Mouse (Mus musculus): Measurements from ENCODE around the gene Olfr1229. TPM values are rescaled to one million over a fixed set of nuclear protein-coding genes. Genes with fewer than 3 reads are reported as not detected.

The Olfr1229 gene
- not detected for total RNA-seq (2021)
- long read RNA-seq, experiment 1 = 0 reads
- long read RNA-seq, experiment 2 = 0 reads

DNA sequence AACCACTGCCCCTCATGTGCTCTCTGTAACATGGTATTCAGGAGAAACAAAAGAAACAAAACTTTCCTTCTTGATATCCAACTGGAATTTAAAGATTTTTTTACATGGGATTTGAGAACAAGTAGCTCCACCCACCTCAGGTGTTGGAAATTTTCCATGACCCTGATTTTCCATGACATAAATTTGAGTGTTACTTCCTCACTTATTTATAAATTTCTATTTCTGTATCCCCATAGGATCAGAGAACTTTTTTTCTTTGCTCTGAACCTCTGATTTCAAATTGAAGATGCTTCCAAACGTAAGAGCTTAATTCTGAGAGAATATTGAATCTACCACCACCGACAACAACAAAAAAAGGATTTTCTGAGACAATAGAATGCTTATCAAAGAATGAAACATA is at the start of gene Olfr1229:
Gene Olfr1229, minus strand, starts transcription at position 101 of the 400 bp plus-strand sequence.
- DNase-seq (ENCODE audit: extremely low spot score in 1 of 2, low spot score in 2 of 2) = no peak
- intact Hi-C loops (cut with DNase I) = no loop called here
- Histone ChIP-seq H3K4me3 (no peak within 1 kb of the TSS), H3K27ac (no peak within 1 kb of the TSS)
- TF ChIP-seq CTCF (IDR thresholded peaks at IDR 0.05) = no peak

DNA sequence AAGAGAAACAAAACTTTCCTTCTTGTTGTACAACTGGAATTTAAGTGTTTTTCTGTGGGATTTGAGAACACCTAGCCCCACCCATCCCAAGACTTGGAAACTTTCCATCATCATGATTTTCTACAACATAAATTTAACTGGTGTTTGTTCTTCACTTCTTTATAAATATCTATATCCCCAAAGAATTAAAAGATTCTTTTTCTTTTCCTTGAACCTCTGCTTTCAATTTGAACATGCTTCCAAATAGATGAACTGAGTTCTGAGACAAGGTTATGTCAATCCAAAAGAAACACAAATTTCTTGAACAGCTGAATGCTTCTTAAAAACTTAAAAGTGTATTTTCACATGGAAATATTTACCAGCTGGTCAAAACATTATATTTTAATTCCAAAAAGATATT is 41.8 kb upstream of the Olfr1229 start, which contains the start of gene Olfr1232:
Gene Olfr1232, minus strand, starts transcription at position 101 of the 400 bp plus-strand sequence.
- DNase-seq (ENCODE audit: extremely low spot score in 1 of 2, low spot score in 2 of 2) = no peak
- no peak for TF ChIP-seq CTCF (IDR thresholded peaks at IDR 0.05)
- intact Hi-C loops (cut with DNase I) = no loop called here
- H3K4me3 ChIP-seq = no peak within 1 kb of the TSS
- H3K27ac ChIP-seq = no peak within 1 kb of the TSS

DNA sequence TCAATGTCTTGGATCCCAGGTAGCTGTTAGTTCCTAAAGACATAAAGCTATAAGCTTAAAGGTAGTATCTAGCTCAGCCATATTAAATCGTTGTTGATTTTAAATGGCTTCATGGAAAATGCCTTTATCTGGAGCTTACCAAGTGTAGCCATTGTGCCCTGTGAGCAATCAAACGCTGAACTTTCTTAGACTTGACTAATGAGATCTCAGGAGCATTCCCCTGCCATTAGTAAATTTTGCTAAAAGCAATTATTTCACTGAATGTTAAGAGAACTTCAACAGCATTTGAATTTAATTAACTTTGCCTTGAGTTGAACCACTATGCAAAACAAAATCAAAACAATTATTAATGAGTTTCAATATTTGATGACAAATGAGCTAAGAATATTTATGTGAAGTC is 19.2 kb upstream of the Olfr1229 start, which contains the start of gene Olfr1231:
Gene Olfr1231, minus strand, starts transcription at position 101 of the 400 bp plus-strand sequence.
- DNase-seq (ENCODE audit: extremely low spot score in 1 of 2, low spot score in 2 of 2) = no peak
- intact Hi-C loops (cut with DNase I) = no loop called here
- Histone ChIP-seq H3K4me3 (no peak within 1 kb of the TSS), H3K27ac (no peak within 1 kb of the TSS)
- TF ChIP-seq CTCF (IDR thresholded peaks at IDR 0.05) = no peak

DNA sequence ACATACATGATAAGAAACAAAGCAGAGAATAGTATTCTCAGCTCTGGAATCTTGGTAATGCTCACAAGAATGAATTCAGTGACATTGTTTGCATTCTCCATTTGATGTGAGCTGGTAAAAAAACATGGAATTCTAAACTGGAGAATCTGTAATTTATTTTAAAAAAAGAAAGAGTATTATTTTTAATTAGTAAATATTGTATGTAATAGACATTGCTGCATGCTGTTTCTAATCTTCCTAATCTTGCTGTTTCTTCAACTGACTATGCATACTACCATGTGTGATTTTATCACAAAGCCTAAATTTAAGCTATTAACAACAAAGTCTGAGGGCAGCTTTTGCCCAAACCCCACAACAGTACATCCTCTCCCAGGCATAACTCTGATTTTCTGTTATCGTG is 9.4 kb upstream of the Olfr1229 start, which contains the start of gene Olfr1230:
Gene Olfr1230, minus strand, starts transcription at position 101 of the 400 bp plus-strand sequence.
- DNase-seq (ENCODE audit: extremely low spot score in 1 of 2, low spot score in 2 of 2) = no peak
- no peak for TF ChIP-seq CTCF (IDR thresholded peaks at IDR 0.05)
- intact Hi-C loops (cut with DNase I) = no loop called here
- H3K27ac ChIP-seq = no peak within 1 kb of the TSS
- no peak within 1 kb of the TSS for H3K4me3 ChIP-seq

DNA sequence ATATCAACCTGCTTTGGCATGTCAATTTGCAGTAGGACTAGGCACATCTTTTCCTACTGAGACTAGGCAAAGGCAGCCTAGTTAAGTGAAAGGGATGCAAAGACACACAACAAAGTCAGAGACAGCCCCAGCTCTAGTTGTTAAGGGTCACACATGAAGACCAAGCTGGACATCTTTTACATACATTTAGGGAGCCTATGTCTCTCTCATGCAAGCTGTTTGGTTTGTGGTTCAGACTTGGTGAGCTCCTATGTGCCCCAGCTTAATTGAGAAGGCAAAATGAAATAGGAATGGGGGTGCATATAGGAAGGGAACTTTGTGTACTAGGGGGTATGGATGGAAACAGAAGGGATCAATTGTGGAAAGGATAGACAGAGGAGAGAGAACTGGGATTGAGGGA is 33.9 kb downstream of the Olfr1229 start, which contains the start of gene Olfr1228:
Gene Olfr1228, minus strand, starts transcription at position 101 of the 400 bp plus-strand sequence.
- Histone ChIP-seq H3K27ac (no peak within 1 kb of the TSS), H3K4me3 (no peak within 1 kb of the TSS)
- DNase-seq (ENCODE audit: extremely low spot score in 1 of 2, low spot score in 2 of 2) = no peak
- no peak for TF ChIP-seq CTCF (IDR thresholded peaks at IDR 0.05)
- intact Hi-C loops (cut with DNase I) = no loop called here

Other genes with a start within 250 kb of the Olfr1229 start
- gene Olfr1218, start 226.8 kb downstream of the Olfr1229 start, total RNA-seq (2021) = not detected
- gene Olfr1219, start 204.5 kb downstream of the Olfr1229 start, total RNA-seq (2021) = not detected
- not detected for gene Olfr1220, start 181.2 kb downstream of the Olfr1229 start, total RNA-seq (2021)
- gene Olfr1221, start 170.7 kb downstream of the Olfr1229 start, total RNA-seq (2021) = not detected
- not detected for gene Olfr1222, start 155.0 kb downstream of the Olfr1229 start, total RNA-seq (2021)
- gene Olfr1223, start 136.5 kb downstream of the Olfr1229 start, total RNA-seq (2021) = not detected
- not detected for gene Olfr1224-ps1, start 123.9 kb downstream of the Olfr1229 start, total RNA-seq (2021)
- gene Olfr1225, start 113.3 kb downstream of the Olfr1229 start, total RNA-seq (2021) = not detected
- gene Olfr1226, start 88.0 kb downstream of the Olfr1229 start, total RNA-seq (2021) = not detected
- gene Olfr1228, start 34.0 kb downstream of the Olfr1229 start, total RNA-seq (2021) = not detected
- gene Olfr1230, start 9.3 kb upstream of the Olfr1229 start, total RNA-seq (2021) = not detected
- gene Olfr1231, start 19.1 kb upstream of the Olfr1229 start, total RNA-seq (2021) = not detected
- not detected for gene Olfr1232, start 41.7 kb upstream of the Olfr1229 start, total RNA-seq (2021)
- not detected for gene Olfr1233, start 54.4 kb upstream of the Olfr1229 start, total RNA-seq (2021)
- gene Olfr1234, start 76.9 kb upstream of the Olfr1229 start, total RNA-seq (2021) = not detected
- gene Olfr1238, start 121.7 kb upstream of the Olfr1229 start, total RNA-seq (2021) = not detected
- gene Olfr1239, start 132.4 kb upstream of the Olfr1229 start, total RNA-seq (2021) = not detected
- gene Olfr1240, start 155.0 kb upstream of the Olfr1229 start, total RNA-seq (2021) = not detected
- not detected for gene Olfr1241, start 199.1 kb upstream of the Olfr1229 start, total RNA-seq (2021)
- not detected for gene Olfr1242, start 210.3 kb upstream of the Olfr1229 start, total RNA-seq (2021)
- not detected for gene Olfr1243, start 243.5 kb upstream of the Olfr1229 start, total RNA-seq (2021)